Mouse (Mus musculus) layer of hippocampus, adult 18-20 months (tissue): ENCODE measurements around the gene Nphp4. TPM values are rescaled to one million over a fixed set of nuclear protein-coding genes. Genes with fewer than 3 reads are reported as not detected.

Source experiments
- DNase-seq, 2 experiments: peaks; one replicate each; pipeline ENCODE4 v3.0.0; 2022; ENCODE audit warnings: low spot score in 2 of 2
- long read RNA-seq: library from polyadenylated mRNA; stranded (forward); transcript quantifications from one replicate; pipeline ENCODE4 v2.0.0, GENCODE M21; 2021
- total RNA-seq, 2 experiments: library from RNA; stranded (reverse); gene quantifications; 2 replicates each; pipeline ENCODE4 v1.2.3; 2021

Gene Nphp4
- total RNA-seq = 10 to 100 TPM; 25.6 to 26.1 TPM
- long read RNA-seq, full-length matches to known transcripts = 3 of 44 reads
- long read RNA-seq, partial matches to known transcripts = 13 of 44 reads
- long read RNA-seq, other reads (novel, unspliced or antisense) = 28 of 44 reads

GRCm38 (mm10) chr4:152476427-152477023 is at the start of gene Nphp4:
Nphp4 (plus strand) TSS chr4:152476706.
- peak in 1 of 2 experiments; percentile 56 for DNase-seq

- DNase-seq = no peak
These were observed 48.2 kb upstream of the Nphp4 start for GRCm38 (mm10) chr4:152428259-152428658.

GRCm38 (mm10) chr4:152432308-152432707 is 44.2 kb upstream of the Nphp4 start:
- DNase-seq = peak in 1 of 2 experiments; percentile 74

- peak; percentile 84 to 95 for DNase-seq
These were observed 41.7 kb upstream of the Nphp4 start for GRCm38 (mm10) chr4:152434836-152435235.

GRCm38 (mm10) chr4:152435255-152435654 is 41.3 kb upstream of the Nphp4 start:
- peak; percentile 66 to 87 for DNase-seq

GRCm38 (mm10) chr4:152440882-152441281 is 35.6 kb upstream of the Nphp4 start:
- no peak for DNase-seq

- no peak for DNase-seq
These were observed 35.0 kb upstream of the Nphp4 start for GRCm38 (mm10) chr4:152441536-152441935.

- peak in 1 of 2 experiments; percentile 34 for DNase-seq
These were observed 30.3 kb upstream of the Nphp4 start for GRCm38 (mm10) chr4:152446178-152446577.

GRCm38 (mm10) chr4:152447731-152448665 is 28.5 kb upstream of the Nphp4 start:
- peak in 1 of 2 experiments; percentile 77 for DNase-seq

GRCm38 (mm10) chr4:152448666-152449018 is 27.9 kb upstream of the Nphp4 start:
- no peak for DNase-seq

- DNase-seq = no peak
These were observed 25.1 kb upstream of the Nphp4 start for GRCm38 (mm10) chr4:152451371-152451770.

- DNase-seq = peak; percentile 85 to 95
These were observed 23.4 kb upstream of the Nphp4 start for GRCm38 (mm10) chr4:152453079-152453478.

GRCm38 (mm10) chr4:152454153-152454552 is 22.4 kb upstream of the Nphp4 start:
- DNase-seq = no peak

- peak in 1 of 2 experiments; percentile 81 for DNase-seq
These were observed 19.9 kb upstream of the Nphp4 start for GRCm38 (mm10) chr4:152456609-152457008.

GRCm38 (mm10) chr4:152457673-152458072 is 18.8 kb upstream of the Nphp4 start:
- DNase-seq = no peak

GRCm38 (mm10) chr4:152462516-152462915 is 14.0 kb upstream of the Nphp4 start:
- no peak for DNase-seq

GRCm38 (mm10) chr4:152463147-152463546 is 13.4 kb upstream of the Nphp4 start:
- DNase-seq = no peak

- no peak for DNase-seq
These were observed 11.4 kb upstream of the Nphp4 start for GRCm38 (mm10) chr4:152465116-152465515.

GRCm38 (mm10) chr4:152466601-152467000 is 9.9 kb upstream of the Nphp4 start:
- no peak for DNase-seq

GRCm38 (mm10) chr4:152467951-152468350 is 8.6 kb upstream of the Nphp4 start:
- DNase-seq = peak; percentile 85 to 93

GRCm38 (mm10) chr4:152475941-152476340 is 565 bp upstream of the Nphp4 start:
- peak; percentile 61 to 88 for DNase-seq

- DNase-seq = no peak
These were observed 580 bp downstream of the Nphp4 start for GRCm38 (mm10) chr4:152477106-152477465.
